Mouse (Mus musculus) liver, embryonic 14.5 days (tissue): ENCODE measurements around the gene Bcl11a. TPM values are rescaled to one million over a fixed set of nuclear protein-coding genes. Genes with fewer than 3 reads are reported as not detected.

Experiments used
- ATAC-seq: fragments of 200-750 bp; cut with Nextera tagmentation; 2 replicates; pipeline ENCODE4 v1.8.0; 2017; ENCODE audit warnings: moderate number of reproducible peaks, mild to moderate bottlenecking, moderate library complexity; ENCODE audit not compliant: insufficient read depth
- DNase-seq, 3 experiments: peaks; one replicate each; pipeline ENCODE4 v3.0.0-alpha.2; 2012 to 2013; ENCODE audit warnings: low read depth in 3 of 3, low spot score in 3 of 3
- H3K27ac ChIP-seq: fragments of 300-500 bp; sonication (generic); 2 replicates; pipeline ENCODE4 v1.5.1; 2014; ENCODE audit warnings: moderate library complexity, mild to moderate bottlenecking, control low read depth, inconsistent platforms
- H3K27me3 ChIP-seq: fragments of 300-500 bp; sonication (generic); 2 replicates; pipeline ENCODE4 v1.6.1; 2014; ENCODE audit warnings: mild to moderate bottlenecking, low read length, moderate library complexity; ENCODE audit not compliant: control insufficient read depth, insufficient read depth
- H3K36me3 ChIP-seq: fragments of 300-500 bp; sonication (generic); replicated peaks from 2 replicates; pipeline ENCODE4 v1.6.1; 2014; ENCODE audit warnings: low read depth; ENCODE audit not compliant: control insufficient read depth, insufficient read depth
- H3K4me1 ChIP-seq, 2 experiments: fragments of 200-500 bp in 1 of 2; fragments of 300-500 bp in 1 of 2; sonication (generic) in 1 of 2; replicated peaks; 2 replicates each; pipeline ENCODE4 v1.6.1; 2012 to 2014; ENCODE audit warnings: antibody characterized with exemption in 1 of 2, inconsistent platforms in 1 of 2, low read length in 1 of 2; ENCODE audit not compliant: control insufficient read depth in 2 of 2, insufficient read depth in 2 of 2
- H3K4me2 ChIP-seq: fragments of 300-500 bp; sonication (generic); 2 replicates; pipeline ENCODE4 v1.6.1; 2014; ENCODE audit warnings: low read depth, mild to moderate bottlenecking, control low read depth, moderate library complexity
- H3K4me3 ChIP-seq, 2 experiments: fragments of 200-500 bp in 1 of 2; fragments of 300-500 bp in 1 of 2; sonication (generic) in 1 of 2; 2 replicates each; pipeline ENCODE4 v1.5.1; 2012 to 2014; ENCODE audit warnings: low read depth in 2 of 2, low read length in 2 of 2, mild to moderate bottlenecking in 2 of 2, control low read depth in 1 of 2, inconsistent platforms in 1 of 2, moderate library complexity in 1 of 2; ENCODE audit not compliant: insufficient read depth in 1 of 2
- H3K9ac ChIP-seq: fragments of 300-500 bp; sonication (generic); replicated peaks from 2 replicates; pipeline ENCODE4 v1.6.1; 2014; ENCODE audit warnings: mild to moderate bottlenecking, control low read depth, moderate library complexity
- H3K9me3 ChIP-seq: fragments of 300-500 bp; sonication (generic); 2 replicates; pipeline ENCODE4 v1.6.1; 2016; ENCODE audit warnings: low read length, mixed read lengths; ENCODE audit not compliant: control insufficient read depth
- CTCF ChIP-seq: IDR thresholded peaks from 2 replicates; pipeline ENCODE4 v1.5.1; 2016; ENCODE audit warnings: antibody characterized with exemption, low read depth, control low read depth
- EP300 ChIP-seq: IDR thresholded peaks from 2 replicates; pipeline ENCODE4 v1.6.1; 2016; ENCODE audit warnings: antibody characterized with exemption, low read depth
- WGBS: fragments of 180-500 bp; shearing (Covaris S2); extraction: QIAGEN DNeasy Blood & Tissue Kit; methylation state at CpG from one replicate; pipeline ENCODE4 v1.1.7; 2014; ENCODE audit not compliant: insufficient replicate concordance; 5-methylcytosine and 5-hydroxymethylcytosine counted together
- polyA plus RNA-seq, 2 experiments: library from polyadenylated mRNA; depleted of rRNA in 1 of 2; stranded (reverse) in 1 of 2; unstranded in 1 of 2; fragments of >200 nt; fragmentation: Nextera tagmentation in 1 of 2; extraction: Ambion mirVana in 1 of 2; gene quantifications; 2 replicates each; pipeline versions ENCODE4 v1.2.1 to v1.2.3; 2012 to 2014

Gene Bcl11a
- polyA plus RNA-seq, 2 experiments = 13.0 to 29.4 TPM

DNA sequence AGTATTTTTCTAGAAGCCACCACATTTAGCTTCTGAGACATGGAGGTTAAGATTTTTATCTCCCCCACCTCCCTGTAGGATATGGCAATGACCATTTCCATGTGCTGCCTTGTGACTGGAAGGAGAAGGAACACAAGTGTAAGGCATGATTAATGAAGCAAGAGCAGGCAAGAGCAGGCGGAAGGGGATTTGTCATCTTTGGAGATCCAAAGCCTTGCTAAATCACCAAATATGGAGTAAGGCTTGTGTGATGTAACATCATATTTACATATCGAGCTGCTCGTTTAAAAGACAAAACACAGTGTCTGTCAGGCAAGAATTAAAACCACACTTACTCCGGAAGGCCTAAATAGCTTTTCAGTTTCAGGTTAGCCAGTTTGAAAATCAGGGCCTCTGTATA is 9.2 kb downstream of the Bcl11a start:
- Histone ChIP-seq H3K9me3 (no peaks in the 10 kb centered on the region), H3K27ac (no peak overlapping the region), H3K27me3 (no peaks in the 10 kb centered on the region), H3K4me1 (peaks cover 0 to 22% of the 10 kb centered on the region in 2 experiments; a peak in 3 of 4 replicates), H3K4me2 (no peak overlapping the region), H3K4me3 (no peak overlapping the region), H3K36me3 (peaks cover 51% of the 10 kb centered on the region), H3K9ac (no peak overlapping the region)
- DNase-seq = no peak
- no peak for TF ChIP-seq CTCF
- TF ChIP-seq EP300 = no peak
- WGBS = 83% methylated on average over 4 of the region's 4 CpGs
- no peak for ATAC-seq

DNA sequence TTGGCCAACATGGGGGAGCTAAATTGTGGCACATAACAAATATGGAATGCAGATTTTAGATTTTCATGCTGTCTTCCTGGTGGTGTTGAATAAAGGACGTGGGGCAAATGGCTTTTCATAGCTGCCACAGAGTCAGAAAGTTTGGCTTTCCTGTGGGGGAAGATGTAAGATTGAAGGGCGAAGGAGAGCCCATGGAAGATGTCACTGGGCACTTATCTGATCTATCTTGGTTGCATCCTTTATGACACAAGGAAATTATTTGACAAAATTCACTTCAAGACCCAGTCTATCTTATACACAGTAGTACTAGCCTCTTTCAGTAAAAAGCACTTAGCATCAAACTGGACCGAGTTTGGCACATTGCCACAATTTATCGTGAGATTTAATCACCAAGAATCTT is 12.6 kb downstream of the Bcl11a start:
- Histone ChIP-seq H3K36me3 (peaks cover 59% of the 10 kb centered on the region), H3K4me2 (no peak overlapping the region), H3K27me3 (no peaks in the 10 kb centered on the region), H3K9ac (no peak overlapping the region), H3K9me3 (no peaks in the 10 kb centered on the region), H3K4me3 (no peak overlapping the region), H3K27ac (no peak overlapping the region), H3K4me1 (peaks cover 8 to 24% of the 10 kb centered on the region in 2 experiments)
- no peak for DNase-seq
- WGBS = 66% methylated on average over 4 of the region's 4 CpGs
- ATAC-seq = no peak
- TF ChIP-seq EP300 = no peak
- no peak for TF ChIP-seq CTCF

DNA sequence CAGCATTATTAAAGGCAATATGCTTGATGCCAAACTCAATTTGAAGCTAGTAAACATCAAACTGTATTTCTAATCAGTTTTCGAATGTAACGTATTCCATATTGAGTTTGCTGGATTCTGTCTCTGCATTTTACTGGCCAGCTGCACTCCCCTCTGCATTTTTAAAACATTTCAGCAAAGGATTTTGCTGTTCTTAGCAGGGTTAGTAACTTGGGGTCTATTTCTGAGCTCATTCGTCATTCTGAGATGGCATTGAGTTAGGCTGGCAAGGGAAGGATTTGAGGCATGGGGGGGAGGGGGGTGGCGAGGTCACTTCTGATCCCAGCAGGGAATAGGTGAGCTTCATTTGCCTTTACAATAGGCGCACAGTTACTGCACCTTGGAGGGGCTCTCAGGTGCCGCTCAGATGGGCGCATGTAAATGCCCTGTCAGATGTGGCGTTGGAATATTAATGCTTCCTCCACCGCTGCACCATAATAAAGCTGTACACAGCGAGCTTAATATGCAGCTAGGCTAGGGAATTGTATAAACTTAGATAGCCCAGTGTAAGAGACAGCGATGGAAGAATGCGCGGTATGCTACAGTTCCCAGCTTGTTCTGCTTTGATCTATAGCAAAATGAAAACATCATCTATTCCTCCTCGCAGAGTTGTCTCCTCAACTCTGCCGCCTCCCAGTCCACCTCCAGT is 13.7 kb downstream of the Bcl11a start:
- ATAC-seq = no peak
- peaks cover 48% of the 10 kb centered on the region for H3K36me3 ChIP-seq
- no peaks in the 10 kb centered on the region for H3K9me3 ChIP-seq
- no peak overlapping the region for H3K9ac ChIP-seq
- no peak overlapping the region for H3K4me2 ChIP-seq
- peaks cover 10 to 27% of the 10 kb centered on the region in 2 experiments for H3K4me1 ChIP-seq
- H3K27me3 ChIP-seq = no peaks in the 10 kb centered on the region
- no peak overlapping the region for H3K4me3 ChIP-seq
- 75% methylated on average over 15 of the region's 15 CpGs for WGBS
- no peak for DNase-seq
- no peak for TF ChIP-seq EP300
- no peak for TF ChIP-seq CTCF
- no peak overlapping the region for H3K27ac ChIP-seq

DNA sequence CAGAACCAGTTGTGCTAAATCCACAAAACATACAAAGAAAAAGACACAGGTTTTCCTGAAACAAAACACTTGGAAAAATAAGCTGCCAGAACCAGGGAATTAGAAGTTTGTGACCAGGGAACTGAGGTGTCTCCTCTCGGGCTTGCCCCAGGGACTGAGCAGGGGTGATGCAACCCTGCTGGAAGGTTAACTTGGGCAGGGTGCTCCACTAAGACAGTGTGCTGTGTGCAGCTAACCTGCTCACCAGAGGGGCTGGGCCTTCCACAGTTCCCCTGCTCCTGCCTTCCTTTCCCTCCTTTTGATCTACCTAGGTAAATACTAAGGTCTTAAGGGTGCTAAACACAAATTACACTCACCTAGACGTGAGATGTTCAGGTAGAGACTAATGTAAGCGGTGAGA is 14.8 kb downstream of the Bcl11a start:
- H3K4me3 ChIP-seq = no peak overlapping the region
- DNase-seq (no peak), ATAC-seq (no peak)
- no peak overlapping the region for H3K27ac ChIP-seq
- no peak overlapping the region for H3K9ac ChIP-seq
- H3K9me3 ChIP-seq = no peaks in the 10 kb centered on the region
- no peaks in the 10 kb centered on the region for H3K27me3 ChIP-seq
- TF ChIP-seq CTCF = no peak
- TF ChIP-seq EP300 = no peak
- peaks cover 38% of the 10 kb centered on the region for H3K36me3 ChIP-seq
- peaks cover 15 to 27% of the 10 kb centered on the region in 2 experiments for H3K4me1 ChIP-seq
- H3K4me2 ChIP-seq = no peak overlapping the region
- 64% methylated on average over 3 of the region's 3 CpGs for WGBS

DNA sequence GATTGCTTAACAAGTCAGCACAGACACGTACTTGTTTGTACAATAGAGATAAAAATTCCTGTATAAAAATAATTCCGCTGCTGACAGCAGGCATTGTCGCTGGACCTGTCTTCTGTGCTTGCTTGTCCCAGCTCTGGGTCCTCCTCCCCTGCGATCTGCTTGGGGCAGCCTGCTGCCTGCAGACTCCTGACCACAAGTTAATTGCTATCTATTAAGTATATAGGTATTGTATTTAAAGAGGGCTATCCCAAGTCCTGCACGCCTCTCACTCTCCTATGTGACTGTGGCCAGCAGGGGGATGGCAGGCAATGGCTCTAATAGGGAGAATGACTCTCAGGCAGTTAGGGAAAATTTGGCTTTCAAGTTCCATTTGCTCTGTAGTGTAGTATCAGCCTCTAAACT is 16.2 kb downstream of the Bcl11a start:
- DNase-seq (no peak), ATAC-seq (peak; percentile 53; the same call in 1 of the 2 replicates)
- H3K36me3 ChIP-seq = peaks cover 24% of the 10 kb centered on the region
- H3K27ac ChIP-seq = no peak overlapping the region; the same call in 1 of the 2 replicates
- H3K9ac ChIP-seq = no peak overlapping the region; the same call in 1 of the 2 replicates
- 31% methylated on average over 5 of the region's 5 CpGs for WGBS
- H3K4me1 ChIP-seq = peaks cover 23 to 35% of the 10 kb centered on the region in 2 experiments
- H3K4me3 ChIP-seq = no peak overlapping the region
- H3K9me3 ChIP-seq = no peaks in the 10 kb centered on the region
- H3K4me2 ChIP-seq = no peak overlapping the region
- TF ChIP-seq EP300 (no peak), CTCF (peak; percentile 47)
- H3K27me3 ChIP-seq = no peaks in the 10 kb centered on the region
